Mouse (Mus musculus): ENCODE data around the gene Slc16a10.

Slc16a10 gene

GRCm38 (mm10) chr10:40069270-40069669 lies 72.8 kb downstream of the Slc16a10 start:
- no peak for DNase-seq (ENCODE audit: low read depth)

- peak; percentile 13 for DNase-seq (ENCODE audit: low read depth)
Measured at GRCm38 (mm10) chr10:40068595-40068994, 73.5 kb downstream of the Slc16a10 start.

- DNase-seq (ENCODE audit: low read depth), result no peak
Measured at GRCm38 (mm10) chr10:40067529-40067928, 74.5 kb downstream of the Slc16a10 start.

- no peak for DNase-seq (ENCODE audit: low read depth)
Measured at GRCm38 (mm10) chr10:40067071-40067470, 75.0 kb downstream of the Slc16a10 start.

GRCm38 (mm10) chr10:40065357-40065756 lies 76.7 kb downstream of the Slc16a10 start:
- no peak for DNase-seq (ENCODE audit: low read depth)

DNA sequence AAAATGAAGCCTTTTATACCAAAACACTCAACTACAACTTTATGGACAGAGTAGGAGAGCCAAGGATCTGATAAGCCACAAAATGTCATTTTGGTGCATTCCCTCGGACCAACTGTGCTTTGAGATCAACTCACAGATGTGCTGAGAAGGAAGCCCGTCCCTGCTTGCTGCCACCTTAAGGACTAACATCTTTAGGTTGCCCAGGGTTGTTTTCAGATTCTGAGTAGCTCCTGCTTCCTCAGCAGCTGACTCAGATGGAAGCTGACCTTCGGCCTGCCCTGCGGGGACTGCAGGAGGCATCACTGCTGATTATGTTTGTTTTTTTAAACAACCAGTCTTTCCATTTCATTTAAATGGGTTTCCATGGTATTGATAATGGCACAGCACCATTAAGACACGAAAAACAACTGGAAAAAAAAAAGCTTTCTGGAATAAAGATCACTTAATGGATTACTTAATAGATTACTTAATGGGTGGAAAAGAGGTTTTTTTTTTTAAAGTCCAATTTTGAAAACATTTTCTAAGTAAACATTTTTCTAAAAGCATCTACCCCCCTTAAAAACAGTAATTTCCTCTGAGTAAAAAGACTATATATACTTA lies 78.7 kb downstream of the Slc16a10 start:
- DNase-seq (ENCODE audit: low read depth), result peak; percentile 20

GRCm38 (mm10) chr10:40062812-40063211 lies 79.2 kb downstream of the Slc16a10 start:
- no peak for DNase-seq (ENCODE audit: low read depth)

DNA sequence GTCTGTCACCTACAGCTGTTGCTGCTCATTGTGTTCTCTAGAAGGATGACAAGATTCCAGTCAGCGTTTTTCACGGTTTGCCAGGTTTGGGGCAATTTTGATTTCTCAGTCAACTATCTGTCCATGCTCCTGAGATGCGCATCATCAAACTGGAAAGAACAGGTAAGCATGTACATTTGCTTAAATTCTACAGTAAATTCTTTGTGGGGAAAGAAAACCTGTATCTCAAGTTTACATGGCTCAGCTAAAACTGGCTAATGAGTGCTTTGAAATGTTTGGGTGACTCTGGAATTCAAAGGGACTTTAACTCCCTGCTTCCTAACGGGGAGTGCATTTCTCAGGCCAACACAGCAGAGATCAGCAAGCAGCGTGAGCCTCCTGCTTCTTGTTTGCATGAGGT lies 80.1 kb downstream of the Slc16a10 start:
- DNase-seq (ENCODE audit: low read depth), result no peak

GRCm38 (mm10) chr10:40058786-40059120 lies 83.3 kb downstream of the Slc16a10 start:
- no peak for DNase-seq (ENCODE audit: low read depth)

- no peak for DNase-seq (ENCODE audit: low read depth)
Measured at GRCm38 (mm10) chr10:40058062-40058785, 83.8 kb downstream of the Slc16a10 start.

DNA sequence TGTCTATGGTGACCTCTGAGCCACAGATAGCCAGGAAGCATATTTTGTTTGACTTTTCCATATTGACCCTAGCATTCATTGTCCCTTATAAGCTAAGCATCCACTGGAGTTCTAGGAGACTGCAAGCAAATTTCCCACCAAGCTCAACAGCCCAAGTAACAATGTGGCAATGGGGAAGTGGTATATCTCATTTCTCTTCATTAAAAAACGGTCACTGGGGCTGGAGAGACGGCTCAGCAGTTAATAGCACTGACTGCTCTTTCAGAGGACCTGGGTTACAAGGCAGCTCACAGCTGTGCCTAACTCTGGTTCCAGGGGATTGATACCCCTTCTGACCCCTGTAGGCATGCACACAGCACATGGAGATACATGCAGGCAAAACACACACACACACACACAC lies 84.4 kb downstream of the Slc16a10 start:
- no peak for DNase-seq (ENCODE audit: low read depth)

- no peak for DNase-seq (ENCODE audit: low read depth)
Measured at GRCm38 (mm10) chr10:40054455-40054854, 87.6 kb downstream of the Slc16a10 start.

- no peak for DNase-seq (ENCODE audit: low read depth)
Measured at GRCm38 (mm10) chr10:40053896-40054295, 88.2 kb downstream of the Slc16a10 start.

DNA sequence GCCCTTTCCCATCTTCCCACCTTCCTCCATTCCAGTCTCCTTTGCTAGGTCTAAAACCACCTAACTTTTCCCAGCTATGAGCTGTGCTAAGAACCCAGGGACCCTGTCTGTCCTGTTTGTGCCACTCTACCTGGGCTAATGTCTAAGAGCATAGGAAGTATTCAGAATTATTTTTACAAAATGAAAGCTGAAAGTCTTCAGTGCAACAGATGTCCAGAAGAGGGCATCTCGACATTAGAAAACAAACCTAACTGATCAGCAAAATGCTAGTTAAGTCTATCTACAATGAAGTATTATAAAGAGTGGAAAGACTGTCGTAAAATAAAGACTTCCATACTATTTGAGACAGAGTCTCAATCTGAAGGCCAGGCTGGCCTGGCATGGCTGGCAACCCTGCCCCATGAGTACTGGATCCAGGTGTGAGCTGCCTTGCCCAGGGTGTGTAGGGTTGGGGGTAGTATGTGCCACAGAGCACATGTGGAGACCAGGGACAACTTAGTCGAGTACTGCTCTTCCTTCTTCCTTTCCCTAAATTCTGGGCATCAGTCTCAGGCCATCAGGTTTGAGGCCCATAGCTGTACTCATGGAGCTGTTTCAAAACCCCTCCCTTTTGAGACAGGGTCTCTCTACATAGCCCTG lies 88.7 kb downstream of the Slc16a10 start:
- DNase-seq (ENCODE audit: low read depth), result peak; percentile 74

DNA sequence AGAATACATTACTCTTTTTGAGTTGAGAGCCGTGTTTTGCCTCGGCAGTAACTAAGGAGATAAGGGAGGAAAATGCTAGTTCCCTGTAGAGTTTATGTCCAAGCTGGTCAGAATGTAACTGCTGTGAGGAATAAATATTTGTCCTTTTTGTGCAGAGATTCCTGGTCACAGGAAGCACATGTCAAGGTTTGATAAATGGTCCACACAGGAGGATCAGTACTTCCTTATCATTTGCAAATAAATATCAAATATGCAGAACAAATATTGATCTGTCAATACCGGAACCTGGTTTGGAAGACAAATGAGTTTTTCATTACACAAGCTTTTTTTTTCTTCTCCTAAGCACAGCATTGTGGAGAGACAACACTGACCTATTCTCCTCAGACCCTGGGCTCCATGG lies 90.1 kb downstream of the Slc16a10 start:
- DNase-seq (ENCODE audit: low read depth), result no peak

DNA sequence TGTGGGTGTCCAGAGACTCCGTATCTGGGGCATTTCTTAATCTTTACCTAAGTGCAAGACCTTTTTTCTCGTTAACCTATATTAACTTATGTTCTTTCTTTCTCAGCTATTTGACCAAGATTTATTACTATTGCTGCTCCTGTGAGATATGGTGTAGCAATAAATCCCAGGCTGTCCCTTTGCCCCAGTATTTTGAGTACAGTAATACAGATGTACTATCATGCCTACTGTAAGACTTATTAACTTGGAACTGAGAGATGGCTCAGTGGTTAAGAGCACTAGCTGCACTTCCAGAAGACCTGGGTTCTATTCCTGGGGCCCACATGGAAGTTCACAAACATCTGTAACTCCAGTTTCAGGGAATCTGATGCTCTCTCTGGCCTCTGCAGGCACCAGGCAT lies 91.3 kb downstream of the Slc16a10 start:
- DNase-seq (ENCODE audit: low read depth), result no peak

GRCm38 (mm10) chr10:40041339-40041738 lies 100.7 kb downstream of the Slc16a10 start:
- no peak for DNase-seq (ENCODE audit: low read depth)

GRCm38 (mm10) chr10:40036686-40037560 lies 105.1 kb downstream of the Slc16a10 start:
- no peak for DNase-seq (ENCODE audit: low read depth)

DNA sequence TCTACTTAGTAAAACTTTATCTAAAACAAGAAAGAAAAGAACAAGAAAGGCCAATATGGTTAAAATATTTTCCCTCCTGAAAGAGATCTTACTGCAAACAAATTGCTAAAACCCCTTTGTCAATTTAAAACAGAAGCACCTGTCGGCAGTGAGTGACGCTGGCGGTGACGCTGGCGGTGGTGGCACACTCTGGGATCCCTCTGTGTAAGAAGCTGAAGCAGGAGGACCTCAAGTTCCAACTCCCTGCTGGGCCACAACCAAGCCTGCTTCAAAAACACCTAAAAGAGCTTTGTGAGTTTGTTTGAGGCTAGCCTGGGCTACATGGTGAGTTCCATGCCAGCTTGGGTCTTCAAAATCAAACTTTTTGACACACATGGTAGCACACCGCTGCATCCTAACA lies 107.1 kb downstream of the Slc16a10 start:
- DNase-seq (ENCODE audit: low read depth), result no peak

- no peak for DNase-seq (ENCODE audit: low read depth)
Measured at GRCm38 (mm10) chr10:40032897-40033296, 109.2 kb downstream of the Slc16a10 start.

DNA sequence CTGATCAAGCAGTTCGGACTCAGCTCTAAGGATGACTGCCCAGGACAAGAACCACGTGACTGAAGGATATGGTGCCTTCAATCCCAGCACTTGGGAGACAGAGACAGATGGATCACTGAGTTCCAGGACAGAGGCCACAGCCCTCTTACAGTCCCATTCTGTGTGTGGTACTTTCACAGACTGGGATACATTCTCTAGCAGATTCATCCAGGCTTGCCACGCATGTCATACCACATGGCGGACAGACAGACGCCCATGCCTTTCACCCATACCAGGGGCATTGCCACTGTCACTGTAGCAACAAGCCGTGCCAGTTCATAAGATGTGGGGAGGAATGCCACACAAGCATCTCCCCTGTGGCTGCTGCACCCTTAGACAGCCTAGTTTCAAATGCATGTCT lies 111.3 kb downstream of the Slc16a10 start:
- DNase-seq (ENCODE audit: low read depth), result no peak

- DNase-seq (ENCODE audit: low read depth), result no peak
Measured at GRCm38 (mm10) chr10:40029610-40030009, 112.4 kb downstream of the Slc16a10 start.

- no peak for DNase-seq (ENCODE audit: low read depth)
Measured at GRCm38 (mm10) chr10:40028091-40028490, 114.0 kb downstream of the Slc16a10 start.
